Mouse (Mus musculus): Measurements from ENCODE around the gene Pcbp4. TPM values are rescaled to one million over a fixed set of nuclear protein-coding genes. Genes with fewer than 3 reads are reported as not detected.
"Not testable (repeated sequence)": the region's sequence is repeated elsewhere in the genome, so short reads cannot be mapped to it uniquely, and the experiment has no call there.

Gene Pcbp4
- polyA plus RNA-seq, 1 experiment from 2014 or later, result 12.6 TPM

DNA sequence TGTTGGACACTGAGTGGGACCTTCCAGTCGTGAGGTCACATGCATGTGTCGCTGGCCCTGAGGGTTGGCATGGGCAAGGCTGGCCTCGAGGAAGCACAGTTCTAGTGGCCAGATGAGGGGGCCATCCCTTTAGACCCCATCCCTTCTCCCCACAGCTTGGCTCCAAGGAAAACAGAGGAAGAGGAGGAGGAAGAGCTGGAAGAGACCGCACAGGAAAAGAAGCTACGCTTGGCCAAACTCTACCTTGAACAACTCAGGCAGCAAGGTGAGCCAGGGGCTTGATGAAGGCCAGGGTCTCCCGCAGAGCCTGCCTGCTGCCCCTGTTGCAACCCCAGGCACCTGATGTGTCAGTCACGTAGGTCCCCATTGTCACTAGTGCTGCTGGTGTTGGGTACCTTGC lies 27.4 kb downstream of the Pcbp4 start:
- DNase-seq (ENCODE audit: low spot score), result no peak

DNA sequence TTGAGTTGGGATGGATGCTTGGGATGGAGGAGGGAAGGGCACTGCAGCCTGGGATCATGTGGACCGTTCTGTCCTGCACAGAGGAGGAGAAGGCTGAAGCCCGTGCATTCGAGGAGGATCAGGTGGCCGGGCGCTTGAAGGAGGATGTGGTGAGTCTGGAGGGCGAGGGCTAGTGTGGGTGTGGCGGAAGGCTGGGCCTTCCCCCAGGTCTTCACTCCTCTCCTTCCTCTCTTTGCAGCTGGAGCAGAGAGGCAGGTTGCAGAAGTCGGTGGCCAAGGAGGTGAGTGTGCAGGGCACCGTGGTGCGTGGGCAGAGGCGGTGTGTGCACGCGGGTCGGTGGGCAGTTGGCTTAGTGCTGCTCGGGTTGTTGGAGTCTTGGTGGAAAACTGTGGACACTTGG lies 28.0 kb downstream of the Pcbp4 start:
- DNase-seq (ENCODE audit: low spot score), result no peak

DNA sequence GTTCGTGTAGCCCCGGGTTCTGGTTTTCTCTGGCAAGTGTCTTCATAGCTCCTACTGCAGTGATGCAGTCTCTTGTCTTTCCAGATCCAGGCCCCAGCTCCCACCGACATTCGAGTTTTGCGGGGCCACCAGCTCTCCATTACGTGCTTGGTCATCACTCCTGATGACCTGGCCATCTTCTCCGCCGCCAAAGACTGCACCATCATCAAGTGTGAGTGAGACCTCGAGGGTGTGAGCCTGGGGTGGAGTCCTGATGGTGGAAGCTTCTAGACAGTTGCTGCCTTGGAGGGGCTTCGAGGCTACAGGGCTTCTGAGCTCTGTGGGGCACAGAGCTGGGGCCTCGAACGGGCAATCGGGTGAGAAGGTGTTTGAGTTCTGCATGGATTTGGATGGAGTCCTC lies 28.6 kb downstream of the Pcbp4 start:
- DNase-seq (ENCODE audit: low spot score), result no peak

DNA sequence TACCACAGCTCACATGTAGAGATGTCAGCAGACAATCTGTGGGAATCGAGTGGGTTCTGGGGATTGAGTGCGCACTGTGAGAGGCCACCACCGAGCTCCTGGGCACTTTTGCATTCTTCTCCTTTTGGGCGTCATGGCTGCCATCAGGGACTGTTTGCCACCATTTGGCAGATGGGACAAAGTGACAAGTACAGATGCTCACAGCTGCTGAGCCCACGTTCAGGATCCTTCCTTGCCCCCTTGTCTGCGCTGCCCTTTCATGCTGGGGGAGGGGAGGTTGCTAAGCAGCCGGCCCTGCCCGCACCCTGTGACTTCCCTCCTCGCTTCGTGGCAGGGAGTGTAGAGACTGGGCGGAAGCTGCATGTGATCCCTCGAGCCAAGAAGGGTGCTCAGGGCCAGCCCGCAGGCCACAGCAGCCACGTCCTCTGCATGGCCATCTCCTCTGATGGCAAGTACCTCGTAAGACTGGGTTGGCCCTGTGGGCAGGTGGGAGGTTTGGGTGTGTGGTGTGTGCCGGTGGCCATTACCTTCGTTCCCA lies 29.6 kb downstream of the Pcbp4 start:
- DNase-seq (ENCODE audit: low spot score), result no peak

DNA sequence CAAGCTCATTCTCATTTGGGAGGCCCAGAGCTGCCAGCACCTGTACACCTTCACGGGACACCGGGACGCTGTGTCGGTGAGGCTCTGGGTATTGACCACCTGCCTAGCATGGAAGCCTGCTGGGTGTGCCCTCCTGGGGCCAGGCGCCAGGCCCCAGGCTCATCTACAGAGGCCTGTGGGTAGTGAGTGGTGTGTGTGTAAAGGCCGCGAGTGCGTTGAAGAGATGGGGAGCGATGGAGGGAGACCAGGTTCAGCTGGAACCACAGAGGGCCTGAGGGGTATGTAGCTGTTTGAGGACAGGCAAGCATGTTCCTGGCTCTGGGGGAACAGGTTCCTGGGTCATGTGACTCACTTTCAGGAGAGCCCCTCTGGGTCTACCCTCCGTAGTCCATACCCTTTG lies 30.0 kb downstream of the Pcbp4 start:
- no peak for DNase-seq (ENCODE audit: low spot score)

DNA sequence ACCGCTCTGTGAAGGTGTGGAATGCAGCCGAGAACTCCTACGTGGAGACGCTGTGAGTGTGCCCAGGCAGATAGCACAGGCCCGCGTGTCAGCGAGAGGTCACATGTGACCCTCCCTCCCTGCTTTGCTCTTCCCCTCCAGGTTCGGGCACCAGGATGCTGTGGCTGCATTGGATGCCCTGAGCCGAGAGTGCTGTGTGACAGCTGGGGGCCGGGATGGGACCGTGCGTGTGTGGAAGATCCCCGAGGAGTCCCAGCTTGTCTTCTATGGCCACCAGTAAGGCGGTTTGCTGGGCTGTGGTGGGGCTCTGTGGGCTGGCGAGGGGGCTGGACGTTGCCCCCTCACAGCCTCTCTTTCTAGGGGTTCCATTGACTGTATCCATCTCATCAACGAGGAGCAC lies 30.5 kb downstream of the Pcbp4 start:
- DNase-seq (ENCODE audit: low spot score), result no peak

DNA sequence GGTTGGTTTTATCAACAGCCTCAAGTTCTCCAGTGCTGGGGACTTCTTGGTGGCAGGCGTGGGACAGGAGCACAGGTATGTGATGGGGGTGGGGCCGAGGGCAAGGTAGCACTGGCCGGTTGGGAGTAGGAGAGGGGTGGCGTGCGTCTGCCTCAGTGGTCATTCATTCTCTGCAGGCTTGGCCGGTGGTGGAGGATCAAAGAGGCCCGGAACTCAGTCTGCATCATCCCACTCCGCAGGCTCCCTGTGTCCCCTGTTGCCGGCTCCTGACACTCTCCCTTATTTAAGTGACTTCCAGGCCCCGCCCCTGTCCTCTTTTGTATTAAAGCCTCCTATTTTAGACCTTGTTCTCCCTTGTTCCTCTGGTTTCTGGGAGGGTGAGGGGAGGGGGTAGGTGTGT lies 32.0 kb downstream of the Pcbp4 start:
- DNase-seq (ENCODE audit: low spot score), result no peak

DNA sequence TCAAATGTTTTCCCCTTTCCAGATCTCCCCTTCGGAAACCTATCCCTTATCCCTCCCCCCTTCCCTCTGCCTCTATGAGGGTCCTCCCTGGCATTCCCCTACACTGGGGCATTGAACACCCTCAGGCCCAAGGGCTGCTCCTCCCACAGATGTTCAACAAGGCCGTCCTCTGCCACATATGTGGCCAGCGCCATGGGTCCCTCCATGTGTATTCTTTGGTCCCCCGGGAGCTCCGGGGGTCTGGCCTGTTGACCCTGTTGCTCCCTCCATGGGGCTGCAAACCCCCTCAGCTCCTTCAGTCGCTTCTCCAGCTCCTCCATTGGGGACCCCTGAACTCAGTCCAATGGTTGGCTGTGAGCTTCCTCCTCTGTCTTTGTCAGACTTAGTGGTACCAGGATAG lies 34.5 kb downstream of the Pcbp4 start:
- not testable (repeated sequence) for DNase-seq (ENCODE audit: low spot score)

DNA sequence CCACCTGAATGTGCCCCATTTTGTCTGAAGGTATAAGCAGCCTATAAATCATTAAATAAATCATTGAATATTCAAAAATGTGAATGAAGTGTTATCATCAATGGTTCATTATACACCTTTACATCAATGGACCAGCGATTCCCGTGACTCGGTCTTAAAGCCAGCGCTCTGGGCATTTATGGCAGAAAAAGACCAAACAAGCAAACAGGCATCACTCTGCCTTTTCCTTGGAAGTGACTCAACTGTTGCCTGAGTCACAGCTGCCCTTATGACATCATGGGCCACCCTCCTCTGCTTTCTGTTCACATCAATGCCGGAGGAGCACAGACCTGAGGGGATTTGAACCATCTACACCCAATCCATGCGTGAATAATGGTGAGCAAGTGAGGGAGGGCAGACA lies 46.6 kb downstream of the Pcbp4 start, which contains the start of gene Iqcf1:
Iqcf1 (plus strand) TSS at position 301 of the 400 bp plus-strand sequence.
- DNase-seq (ENCODE audit: low spot score), result no peak

DNA sequence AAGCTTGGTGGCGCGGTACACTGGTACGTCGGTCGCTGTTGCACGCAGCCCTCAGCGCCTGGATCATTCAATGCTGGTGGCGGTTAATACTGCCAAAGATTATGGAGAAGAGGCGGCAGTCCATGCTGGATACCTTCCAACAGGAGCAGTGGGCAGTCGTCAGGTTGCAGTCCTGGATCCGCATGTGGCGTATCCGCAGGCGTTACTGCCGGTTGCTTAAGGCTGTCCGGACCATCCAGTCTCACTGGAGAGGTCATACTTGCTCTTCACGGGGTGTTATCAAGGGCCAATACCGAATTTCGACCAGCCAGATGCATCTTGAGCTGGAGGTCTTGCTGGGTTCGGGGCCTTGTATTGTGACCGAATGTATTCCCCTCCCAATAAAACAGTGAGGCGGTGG lies 48.8 kb downstream of the Pcbp4 start:
- DNase-seq (ENCODE audit: low spot score), result no peak

DNA sequence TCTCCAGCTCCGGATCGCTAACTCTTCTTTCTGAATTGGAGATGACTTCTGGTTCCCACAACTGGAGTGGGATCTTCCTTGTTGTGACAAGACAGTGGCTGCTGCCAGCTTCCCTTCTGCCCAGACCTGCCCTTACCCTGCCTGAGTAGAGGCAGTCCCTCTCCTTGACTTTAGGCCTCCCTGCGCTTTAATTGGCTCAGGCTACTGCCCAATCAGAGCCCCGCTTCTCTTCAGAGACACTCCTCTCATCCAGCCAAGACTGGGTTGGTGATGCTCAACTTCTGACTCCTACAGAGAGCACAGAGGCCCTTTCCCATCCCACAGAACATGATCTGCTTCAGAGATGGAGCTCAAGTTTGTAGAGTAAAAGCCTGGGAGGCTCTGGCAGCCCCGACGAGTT lies 51.2 kb downstream of the Pcbp4 start:
- no peak for DNase-seq (ENCODE audit: low spot score)

DNA sequence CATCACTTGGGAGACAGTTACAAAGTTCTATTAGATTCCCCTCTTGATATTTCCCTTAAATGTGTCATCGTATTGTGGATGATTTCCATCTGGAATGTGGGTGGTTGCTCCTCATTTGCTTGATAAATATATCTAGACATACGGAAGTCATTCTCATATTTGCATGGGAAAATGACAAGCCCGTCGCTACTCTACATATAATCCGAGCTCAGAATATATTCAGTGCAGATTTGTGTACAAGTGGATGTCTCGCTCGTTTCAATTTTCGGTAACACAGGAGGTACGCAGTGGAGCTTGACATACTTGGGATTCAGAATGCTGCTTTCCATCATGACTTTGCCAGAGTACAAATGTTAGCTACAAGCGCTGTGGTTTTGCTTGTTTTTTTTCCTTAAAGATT lies 56.3 kb downstream of the Pcbp4 start:
- DNase-seq (ENCODE audit: low spot score), result no peak

DNA sequence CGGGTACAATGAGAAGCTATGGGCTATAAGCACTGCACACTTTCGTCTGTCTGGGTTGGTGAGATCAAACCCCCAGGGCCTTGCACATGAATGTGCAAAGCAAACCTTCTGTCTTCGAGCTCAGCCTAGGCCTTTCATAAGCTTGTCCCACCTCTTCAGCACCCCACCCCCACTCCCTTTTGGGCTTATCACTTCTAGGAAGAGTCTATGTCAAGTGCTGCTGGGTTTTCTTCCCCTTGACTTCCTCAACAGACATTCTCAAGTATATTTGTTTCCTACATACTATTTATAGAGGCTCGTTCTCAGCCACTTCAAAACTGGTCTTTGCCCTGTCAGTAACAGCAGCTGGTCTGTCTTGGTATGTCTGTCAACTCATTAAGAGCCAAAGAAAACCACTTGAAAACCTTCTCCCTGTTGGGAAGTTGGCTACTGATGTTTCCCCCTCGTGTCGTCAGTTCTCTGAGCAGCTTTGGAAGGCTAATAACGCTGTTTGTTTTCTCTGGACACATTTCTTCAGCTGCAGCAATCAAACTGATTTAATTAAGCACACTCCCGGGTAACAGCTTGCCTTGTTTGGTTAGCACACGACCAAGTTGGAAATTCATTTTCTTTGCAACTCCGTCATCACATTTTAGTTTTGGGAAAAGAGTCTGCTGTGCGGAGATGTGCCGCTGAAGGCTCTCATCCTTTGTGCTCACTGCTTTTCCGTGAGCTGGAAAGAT lies 59.8 kb downstream of the Pcbp4 start:
- DNase-seq (ENCODE audit: low spot score), result no peak

DNA sequence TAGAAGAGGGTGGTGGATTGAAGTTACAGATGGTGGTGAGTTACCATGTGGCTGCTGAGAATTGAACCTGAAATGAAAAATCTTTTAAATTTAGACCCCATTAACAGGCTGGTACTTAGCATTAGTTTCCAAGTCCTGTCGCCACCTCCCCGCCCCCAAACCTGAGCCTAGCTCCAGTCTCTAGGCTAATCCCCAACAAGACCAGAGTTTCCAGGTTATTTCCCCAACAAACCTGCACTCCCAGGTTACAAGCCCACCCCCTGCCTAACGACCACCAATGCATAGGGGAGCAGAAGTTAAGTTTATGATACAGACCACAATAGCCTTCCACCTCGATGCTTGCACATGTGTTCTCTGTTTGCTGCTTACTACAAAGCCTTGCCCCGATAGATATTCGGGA lies 60.5 kb downstream of the Pcbp4 start:
- no peak for DNase-seq (ENCODE audit: low spot score)

Other genes with a start within 250 kb of the Pcbp4 start
- gene Tlr9, start 230.7 kb upstream of the Pcbp4 start, polyA plus RNA-seq (2015; fragmentation: Nextera tagmentation; extraction: Ambion mirVana), result 0.12 and 0.30 TPM in 2 replicates
- gene Alas1, start 204.6 kb upstream of the Pcbp4 start, polyA plus RNA-seq (2015; fragmentation: Nextera tagmentation; extraction: Ambion mirVana), result 80.1 and 93.8 TPM in 2 replicates
- 35.6 and 37.2 TPM in 2 replicates for gene Poc1a, start 172.2 kb upstream of the Pcbp4 start, polyA plus RNA-seq (2015; fragmentation: Nextera tagmentation; extraction: Ambion mirVana)
- gene Dusp7, start 84.7 kb upstream of the Pcbp4 start, polyA plus RNA-seq (2015; fragmentation: Nextera tagmentation; extraction: Ambion mirVana), result 9.1 and 11.3 TPM in 2 replicates
- 1,071 and 1,139 TPM in 2 replicates for gene Rpl29, start 23.8 kb upstream of the Pcbp4 start, polyA plus RNA-seq (2015; fragmentation: Nextera tagmentation; extraction: Ambion mirVana)
- 17.4 and 18.3 TPM in 2 replicates for gene Acy1, start 15.0 kb upstream of the Pcbp4 start, polyA plus RNA-seq (2015; fragmentation: Nextera tagmentation; extraction: Ambion mirVana)
- gene Abhd14b, start 5.8 kb upstream of the Pcbp4 start, polyA plus RNA-seq (2015; fragmentation: Nextera tagmentation; extraction: Ambion mirVana), result 9.4 and 13.0 TPM in 2 replicates
- gene Abhd14a, start 5.6 kb upstream of the Pcbp4 start, polyA plus RNA-seq (2015; fragmentation: Nextera tagmentation; extraction: Ambion mirVana), result 15.7 and 19.6 TPM in 2 replicates
- 0.17 and 0.20 TPM in 2 replicates for gene Gpr62, start 12.6 kb downstream of the Pcbp4 start, polyA plus RNA-seq (2015; fragmentation: Nextera tagmentation; extraction: Ambion mirVana)
- gene Rrp9, start 22.7 kb downstream of the Pcbp4 start, polyA plus RNA-seq (2015; fragmentation: Nextera tagmentation; extraction: Ambion mirVana), result 56.8 and 62.7 TPM in 2 replicates
- gene Parp3, start 23.7 kb downstream of the Pcbp4 start, polyA plus RNA-seq (2015; fragmentation: Nextera tagmentation; extraction: Ambion mirVana), result 18.0 and 22.3 TPM in 2 replicates
- gene Iqcf1, start 46.7 kb downstream of the Pcbp4 start, polyA plus RNA-seq (2015; fragmentation: Nextera tagmentation; extraction: Ambion mirVana), result not detected in 2 replicates
- 0.26 and 0.27 TPM in 2 replicates for gene Iqcf5, start 61.3 kb downstream of the Pcbp4 start, polyA plus RNA-seq (2015; fragmentation: Nextera tagmentation; extraction: Ambion mirVana)
- not detected in 2 replicates for gene Iqcf3, start 108.3 kb downstream of the Pcbp4 start, polyA plus RNA-seq (2015; fragmentation: Nextera tagmentation; extraction: Ambion mirVana)
- not detected in 2 replicates for gene Iqcf4, start 117.7 kb downstream of the Pcbp4 start, polyA plus RNA-seq (2015; fragmentation: Nextera tagmentation; extraction: Ambion mirVana)
- gene Iqcf6, start 173.3 kb downstream of the Pcbp4 start, polyA plus RNA-seq (2015; fragmentation: Nextera tagmentation; extraction: Ambion mirVana), result not detected in 2 replicates
- gene Grm2, start 202.8 kb downstream of the Pcbp4 start, polyA plus RNA-seq (2015; fragmentation: Nextera tagmentation; extraction: Ambion mirVana), result 0.10 and 0.12 TPM in 2 replicates
- gene Tex264, start 232.6 kb downstream of the Pcbp4 start, polyA plus RNA-seq (2015; fragmentation: Nextera tagmentation; extraction: Ambion mirVana), result 47.0 and 60.1 TPM in 2 replicates

All from thymus, postnatal 0 days (tissue).